Mouse (Mus musculus) cerebellum, adult 2 months (tissue): Measurements from ENCODE around the gene Mpped1.

Experiments
- CTCF ChIP-seq: fragments of 200-500 bp; IDR thresholded peaks from 2 replicates; pipeline ENCODE4 v1.5.1; 2011; ENCODE audit warnings: low read depth, mild to moderate bottlenecking, control low read depth, low read length, moderate library complexity, borderline replicate concordance; ENCODE audit not compliant: insufficient read depth
- POLR2A ChIP-seq: fragments of 200-500 bp; IDR thresholded peaks from 2 replicates; pipeline ENCODE4 v1.6.1; 2011; ENCODE audit warnings: low read length, control low read depth, borderline replicate concordance; ENCODE audit not compliant: insufficient read depth

DNA sequence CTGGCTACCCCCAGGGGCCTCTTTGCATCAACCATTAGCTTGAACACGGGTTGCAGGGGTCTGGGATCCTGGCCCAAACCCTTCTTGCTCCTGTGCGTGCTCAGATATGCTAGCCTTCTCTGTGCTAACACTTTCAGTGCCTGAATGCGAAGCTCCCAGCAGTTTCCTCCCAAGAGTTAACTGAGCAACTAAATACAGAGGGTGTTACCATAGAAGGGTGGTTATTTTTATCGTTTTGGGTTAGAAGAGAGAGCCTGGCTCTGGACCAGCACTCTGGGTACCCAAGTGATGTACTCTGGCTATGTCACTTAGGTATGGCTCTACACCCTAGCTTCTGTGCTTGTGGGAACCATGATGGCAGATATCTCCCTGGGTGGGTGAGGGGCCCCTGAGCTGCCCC is 68.2 kb downstream of the Mpped1 start:
- TF ChIP-seq CTCF (no peak), POLR2A (no peak)
